Mouse (Mus musculus) forebrain, embryonic 12.5 days (tissue): ENCODE measurements at regions not wholly inside any gene's neighbourhood (a gene's known extent, or its start where the extent isn't known, plus 50 kb on each side); places are given as distances from the start of the nearest gene placed in this dataset.

Experiments used
- ATAC-seq: fragments of 200-750 bp; cut with Nextera tagmentation; 2 replicates; pipeline ENCODE4 v1.8.0; 2017; ENCODE audit warnings: moderate TSS enrichment; ENCODE audit not compliant: low FRiP score
- H3K27ac ChIP-seq: fragments of 300-500 bp; sonication (generic); 2 replicates; pipeline ENCODE4 v1.5.1; 2016; ENCODE audit warnings: mild to moderate bottlenecking
- H3K27me3 ChIP-seq: fragments of 300-500 bp; sonication (generic); 2 replicates; pipeline ENCODE4 v1.6.1; 2016; ENCODE audit warnings: mild to moderate bottlenecking
- H3K36me3 ChIP-seq: fragments of 300-500 bp; sonication (generic); replicated peaks from 2 replicates; pipeline ENCODE4 v1.6.1; 2016; ENCODE audit warnings: mild to moderate bottlenecking
- H3K4me1 ChIP-seq: fragments of 300-500 bp; sonication (generic); 2 replicates; pipeline ENCODE4 v1.6.1; 2016
- H3K4me2 ChIP-seq: fragments of 300-500 bp; sonication (generic); 2 replicates; pipeline ENCODE4 v1.6.1; 2016; ENCODE audit warnings: mild to moderate bottlenecking, moderate library complexity
- H3K4me3 ChIP-seq: fragments of 300-500 bp; sonication (generic); replicated peaks from 2 replicates; pipeline ENCODE4 v1.5.1; 2016; ENCODE audit warnings: mild to moderate bottlenecking
- H3K9ac ChIP-seq: fragments of 300-500 bp; sonication (generic); 2 replicates; pipeline ENCODE4 v1.6.1; 2016; ENCODE audit warnings: mild to moderate bottlenecking
- H3K9me3 ChIP-seq: fragments of 300-500 bp; sonication (generic); 2 replicates; pipeline ENCODE4 v1.6.1; 2016
- WGBS: fragments of 180-500 bp; shearing (Covaris S2); methylation state at CpG from one replicate; pipeline ENCODE4 v1.1.7; 2016; 5-methylcytosine and 5-hydroxymethylcytosine counted together

DNA sequence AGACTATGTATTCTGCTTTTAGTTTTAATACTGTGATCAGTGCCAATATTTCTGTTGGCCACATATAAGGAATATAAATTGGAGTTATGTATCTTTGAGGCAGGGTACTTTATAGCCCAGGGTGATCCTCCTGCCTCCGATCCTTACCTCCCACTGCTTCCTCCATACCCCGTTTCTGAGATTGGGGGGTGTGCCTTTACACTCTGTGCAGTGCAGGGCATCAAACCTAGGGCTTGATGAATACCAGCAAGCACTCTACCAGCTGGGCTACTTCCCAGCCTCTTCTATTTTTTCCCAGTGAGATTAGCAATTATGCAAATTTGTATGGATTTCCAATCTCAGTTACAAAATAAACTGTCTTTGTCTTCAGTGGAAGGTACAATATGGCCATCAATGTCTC is 97.3 kb upstream of the Tsc22d2 start:
- Histone ChIP-seq H3K4me2 (no peak overlapping the region), H3K4me3 (no peak overlapping the region), H3K4me1 (no peaks in the 10 kb centered on the region), H3K36me3 (no peaks in the 10 kb centered on the region), H3K9me3 (no peaks in the 10 kb centered on the region), H3K27ac (no peak overlapping the region), H3K9ac (no peak overlapping the region), H3K27me3 (no peaks in the 10 kb centered on the region)
- WGBS: 77% methylated on average over 2 of the region's 2 CpGs
- ATAC-seq: no peak

DNA sequence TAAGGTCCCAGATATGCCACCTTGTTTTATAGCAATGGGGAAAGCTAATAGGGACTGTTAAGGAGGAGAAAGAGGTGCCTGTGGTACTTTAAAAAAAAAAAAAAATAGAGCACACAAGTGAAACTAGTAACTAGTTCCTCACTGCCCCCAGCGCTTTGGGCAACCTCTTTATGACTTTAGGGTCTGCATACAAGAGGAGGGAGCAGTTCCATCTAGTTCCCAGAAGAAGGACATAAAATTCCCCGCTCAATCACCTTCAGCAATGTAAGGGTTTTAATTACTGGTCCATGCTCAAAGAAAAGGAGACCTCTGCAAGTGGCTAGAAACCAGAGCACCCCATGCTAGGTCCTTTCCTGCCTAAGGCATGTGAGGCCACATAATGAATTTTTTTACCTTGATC is 95.8 kb upstream of the Tsc22d2 start:
- H3K9ac ChIP-seq: no peak overlapping the region
- H3K36me3 ChIP-seq: no peaks in the 10 kb centered on the region
- H3K27ac ChIP-seq: no peak overlapping the region
- ATAC-seq: no peak
- no peaks in the 10 kb centered on the region for H3K4me1 ChIP-seq
- H3K27me3 ChIP-seq: no peaks in the 10 kb centered on the region
- no peak overlapping the region for H3K4me3 ChIP-seq
- no peak overlapping the region for H3K4me2 ChIP-seq
- WGBS: 80% methylated on average over 2 of the region's 2 CpGs
- H3K9me3 ChIP-seq: no peaks in the 10 kb centered on the region

DNA sequence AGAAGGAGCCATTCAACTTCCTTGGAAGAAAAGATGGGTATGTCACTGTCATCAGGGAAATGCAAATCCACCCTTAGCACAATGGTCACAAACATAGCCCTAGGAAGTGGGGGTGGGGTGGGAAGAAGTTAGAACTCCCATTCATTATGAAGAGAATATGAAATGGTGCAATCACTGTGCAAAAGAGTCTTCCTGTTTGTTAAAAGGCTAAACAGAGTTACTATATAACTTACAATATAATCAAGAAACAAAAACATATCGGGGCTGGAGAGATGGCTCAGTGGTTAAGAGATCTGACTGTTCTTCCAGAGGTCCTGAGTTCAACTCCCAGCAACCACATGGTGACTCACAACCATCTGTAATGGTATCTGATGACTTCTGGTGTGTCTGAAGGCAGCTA is 95.1 kb upstream of the Tsc22d2 start:
- no peaks in the 10 kb centered on the region for H3K4me1 ChIP-seq
- no peaks in the 10 kb centered on the region for H3K9me3 ChIP-seq
- WGBS: 82% methylated on average over 1 of the region's 1 CpGs
- H3K27ac ChIP-seq: no peak overlapping the region
- no peaks in the 10 kb centered on the region for H3K27me3 ChIP-seq
- no peak for ATAC-seq
- H3K4me2 ChIP-seq: no peak overlapping the region
- no peaks in the 10 kb centered on the region for H3K36me3 ChIP-seq
- no peak overlapping the region for H3K9ac ChIP-seq
- H3K4me3 ChIP-seq: no peak overlapping the region

DNA sequence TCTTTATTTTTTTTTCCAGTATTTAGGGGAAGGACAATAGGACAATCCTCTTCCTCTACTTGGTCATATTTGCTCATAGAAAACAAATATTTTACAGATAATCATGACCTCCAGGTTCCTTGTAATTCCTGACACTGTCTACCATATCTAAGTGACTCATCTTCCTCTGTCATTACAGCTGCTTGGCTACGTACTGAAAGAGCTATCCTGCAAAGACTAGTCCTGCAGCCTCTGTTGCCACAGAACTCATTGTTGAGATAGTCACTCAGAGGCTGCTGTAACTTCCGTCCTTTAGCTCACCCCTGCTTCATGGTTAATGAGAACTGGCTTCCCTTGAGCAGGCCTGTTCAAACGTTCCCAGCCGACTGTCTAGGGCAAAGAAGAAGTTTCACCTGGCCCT is 93.7 kb upstream of the Tsc22d2 start:
- 77% methylated on average over 4 of the region's 4 CpGs for WGBS
- no peaks in the 10 kb centered on the region for H3K4me1 ChIP-seq
- H3K27me3 ChIP-seq: no peaks in the 10 kb centered on the region
- no peaks in the 10 kb centered on the region for H3K36me3 ChIP-seq
- no peak overlapping the region for H3K4me2 ChIP-seq
- H3K9me3 ChIP-seq: no peaks in the 10 kb centered on the region
- no peak overlapping the region for H3K4me3 ChIP-seq
- no peak overlapping the region for H3K9ac ChIP-seq
- H3K27ac ChIP-seq: no peak overlapping the region
- no peak for ATAC-seq

DNA sequence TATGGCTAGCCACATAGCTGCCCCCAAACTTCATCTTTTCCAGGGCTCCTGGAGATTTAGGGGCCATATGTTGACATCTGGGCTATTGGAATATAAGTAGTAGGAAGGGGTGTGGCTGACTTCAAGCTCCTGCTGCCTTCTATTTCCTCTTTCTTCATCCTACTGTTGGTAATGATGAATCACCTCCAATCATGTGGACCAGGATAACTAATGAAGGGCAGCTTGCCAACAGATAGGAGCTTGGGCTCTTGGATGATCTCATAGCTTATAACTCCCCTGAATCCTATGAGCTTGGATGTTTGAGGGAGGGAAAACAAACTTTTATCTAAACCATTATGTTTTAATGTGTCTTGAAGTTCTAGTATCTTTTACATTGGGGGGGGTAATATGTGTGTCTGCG is 92.2 kb upstream of the Tsc22d2 start:
- H3K4me3 ChIP-seq: no peak overlapping the region
- ATAC-seq: no peak
- H3K9me3 ChIP-seq: no peaks in the 10 kb centered on the region
- no peak overlapping the region for H3K4me2 ChIP-seq
- H3K27me3 ChIP-seq: no peaks in the 10 kb centered on the region
- no peak overlapping the region for H3K27ac ChIP-seq
- H3K4me1 ChIP-seq: no peaks in the 10 kb centered on the region
- 100% methylated on average over 1 of the region's 1 CpGs for WGBS
- H3K9ac ChIP-seq: no peak overlapping the region
- no peaks in the 10 kb centered on the region for H3K36me3 ChIP-seq

DNA sequence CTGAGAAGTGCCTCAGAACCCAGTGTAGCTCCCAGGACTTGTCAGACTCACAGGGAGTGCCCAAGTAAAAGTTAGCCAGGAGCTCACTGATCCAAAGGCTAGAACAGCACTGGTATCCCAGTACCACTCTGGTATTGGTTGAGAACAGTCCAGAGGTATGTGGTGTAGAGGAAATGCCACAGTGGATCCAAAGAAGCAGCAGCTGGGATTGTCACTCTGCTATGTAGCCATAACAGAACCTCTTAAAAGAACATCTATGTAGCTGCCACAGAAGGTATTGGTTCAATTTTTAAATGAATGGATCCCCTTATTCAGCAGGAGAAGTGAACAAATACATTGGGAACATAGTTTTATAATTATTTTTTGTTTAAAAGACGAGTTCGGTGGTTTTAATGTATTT is 86.8 kb upstream of the Tsc22d2 start:
- Histone ChIP-seq H3K9me3 (no peaks in the 10 kb centered on the region), H3K9ac (no peak overlapping the region), H3K4me3 (no peak overlapping the region), H3K27me3 (no peaks in the 10 kb centered on the region), H3K4me1 (no peaks in the 10 kb centered on the region), H3K27ac (no peak overlapping the region), H3K36me3 (no peaks in the 10 kb centered on the region), H3K4me2 (no peak overlapping the region)
- WGBS: 90% methylated on average over 2 of the region's 2 CpGs
- ATAC-seq: no peak

DNA sequence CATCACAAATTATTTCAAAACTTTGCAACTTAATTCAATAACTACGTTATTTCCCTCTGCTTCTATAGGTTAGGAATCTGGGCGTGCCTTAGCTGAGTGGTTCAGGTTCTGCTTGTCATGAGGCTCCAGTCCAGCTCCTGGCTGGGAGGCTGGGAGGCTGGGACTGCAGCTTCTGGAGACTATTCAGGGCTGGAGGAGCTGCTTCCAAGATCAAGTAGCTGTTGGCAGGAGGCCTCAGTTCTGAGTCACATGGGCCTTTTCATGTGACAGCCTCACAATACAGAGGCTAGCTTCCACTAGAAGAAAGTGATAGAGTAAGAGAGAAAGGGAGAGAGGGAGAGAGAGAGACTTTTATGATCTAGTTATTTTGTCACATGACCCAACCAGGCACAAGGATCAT is 84.3 kb upstream of the Tsc22d2 start:
- H3K9me3 ChIP-seq: no peaks in the 10 kb centered on the region
- no peak overlapping the region for H3K27ac ChIP-seq
- ATAC-seq: no peak
- no peak overlapping the region for H3K4me2 ChIP-seq
- H3K4me1 ChIP-seq: peaks cover 10% of the 10 kb centered on the region
- H3K9ac ChIP-seq: no peak overlapping the region
- no peak overlapping the region for H3K4me3 ChIP-seq
- no peaks in the 10 kb centered on the region for H3K36me3 ChIP-seq
- H3K27me3 ChIP-seq: no peaks in the 10 kb centered on the region
- 84% methylated on average over 2 of the region's 2 CpGs for WGBS

DNA sequence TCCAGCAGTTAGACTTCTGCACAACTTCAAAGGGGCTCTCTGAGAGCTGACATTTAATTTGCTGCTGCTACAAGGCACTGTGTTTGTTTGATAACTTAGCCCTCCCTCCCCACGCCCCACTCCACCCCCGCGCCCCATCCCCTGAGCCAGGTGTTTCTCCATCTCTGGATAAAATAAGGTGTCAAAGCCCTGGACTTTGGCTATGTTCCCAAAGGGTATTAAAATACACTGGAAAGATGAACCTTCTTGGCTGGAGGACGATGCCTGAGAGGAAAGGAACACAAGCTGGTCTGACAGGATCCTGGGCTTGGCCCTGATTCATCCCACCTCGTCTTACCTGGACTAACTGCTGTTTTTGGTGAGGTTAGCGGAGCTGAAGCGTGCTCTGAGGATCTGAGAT is 80.5 kb upstream of the Tsc22d2 start:
- no peaks in the 10 kb centered on the region for H3K9me3 ChIP-seq
- H3K27ac ChIP-seq: no peak overlapping the region
- H3K4me1 ChIP-seq: peaks cover 26% of the 10 kb centered on the region
- ATAC-seq: no peak
- H3K36me3 ChIP-seq: no peaks in the 10 kb centered on the region
- H3K4me2 ChIP-seq: no peak overlapping the region
- H3K27me3 ChIP-seq: no peaks in the 10 kb centered on the region
- no peak overlapping the region for H3K4me3 ChIP-seq
- WGBS: 64% methylated on average over 7 of the region's 7 CpGs
- no peak overlapping the region for H3K9ac ChIP-seq

DNA sequence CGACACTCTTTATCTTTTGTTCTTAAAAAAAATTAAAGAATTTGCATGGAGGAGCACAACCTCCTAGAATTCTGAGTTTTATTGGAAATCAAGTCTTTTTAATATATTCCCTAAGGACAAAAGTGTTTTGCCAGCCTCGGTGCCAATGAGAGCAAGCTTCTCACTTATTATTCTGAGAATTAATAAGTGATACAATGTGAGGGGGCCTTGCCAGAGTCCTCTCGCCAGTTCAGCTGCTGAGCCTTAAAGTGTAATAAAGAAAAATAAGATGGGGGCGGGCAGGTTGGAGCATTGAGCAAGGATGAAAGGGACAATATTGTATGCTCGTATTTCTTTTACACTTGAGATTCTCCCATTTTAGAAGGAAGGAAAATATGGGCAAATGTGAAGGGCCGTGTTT is 79.2 kb upstream of the Tsc22d2 start:
- H3K4me1 ChIP-seq: peaks cover 26% of the 10 kb centered on the region
- 38% methylated on average over 6 of the region's 6 CpGs for WGBS
- peak; percentile 55 for ATAC-seq
- no peak overlapping the region for H3K27ac ChIP-seq
- H3K27me3 ChIP-seq: no peaks in the 10 kb centered on the region
- H3K4me3 ChIP-seq: no peak overlapping the region
- no peaks in the 10 kb centered on the region for H3K9me3 ChIP-seq
- H3K4me2 ChIP-seq: no peak overlapping the region
- no peaks in the 10 kb centered on the region for H3K36me3 ChIP-seq
- H3K9ac ChIP-seq: no peak overlapping the region

DNA sequence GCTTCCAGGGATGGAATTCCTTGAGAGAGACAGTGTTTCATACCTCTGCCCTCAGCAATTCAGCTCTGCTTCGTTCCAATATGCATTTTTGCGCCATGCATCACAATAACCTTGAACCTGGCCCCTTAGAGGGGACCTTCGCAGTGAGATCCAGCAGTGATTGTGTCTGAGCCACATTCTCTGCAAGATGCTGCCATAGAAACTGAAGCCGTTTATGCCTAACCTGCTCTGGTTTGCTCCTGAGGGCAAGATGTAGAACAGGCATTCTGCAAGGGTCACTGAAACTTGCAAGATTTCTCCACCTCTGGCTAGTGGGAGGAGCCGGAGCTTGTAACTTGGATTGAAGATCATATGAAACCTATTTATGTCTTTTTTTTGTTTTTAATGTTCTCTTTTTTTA is 78.4 kb upstream of the Tsc22d2 start:
- H3K9ac ChIP-seq: no peak overlapping the region
- no peaks in the 10 kb centered on the region for H3K36me3 ChIP-seq
- no peak overlapping the region for H3K4me2 ChIP-seq
- 0 out of 2 replicates have a peak overlapping the region, but pooled peaks have one; percentile 19 for H3K27ac ChIP-seq
- H3K9me3 ChIP-seq: no peaks in the 10 kb centered on the region
- 43% methylated on average over 5 of the region's 5 CpGs for WGBS
- no peaks in the 10 kb centered on the region for H3K27me3 ChIP-seq
- no peak; the same call in 1 of the 2 replicates for ATAC-seq
- no peak overlapping the region for H3K4me3 ChIP-seq
- H3K4me1 ChIP-seq: peaks cover 26% of the 10 kb centered on the region

DNA sequence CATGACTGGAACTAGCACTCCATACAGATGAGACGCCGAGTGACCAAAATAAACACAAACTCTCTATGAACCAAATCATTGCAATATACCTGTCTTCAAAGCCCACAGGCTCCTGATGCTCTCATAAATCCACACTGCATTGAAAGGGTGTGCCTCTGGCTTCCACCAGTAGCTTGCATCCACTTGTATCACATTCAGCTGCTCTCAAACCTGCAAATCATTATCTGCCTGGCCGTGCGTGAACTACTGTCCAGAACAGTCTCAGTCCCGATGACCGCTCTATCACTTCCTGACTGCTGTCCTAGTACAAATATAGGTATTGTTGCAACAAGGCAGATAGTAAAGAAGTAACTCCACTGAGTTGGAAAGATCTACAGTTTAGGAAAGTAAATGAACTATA is 77.9 kb upstream of the Tsc22d2 start:
- Histone ChIP-seq H3K4me1 (peaks cover 26% of the 10 kb centered on the region), H3K36me3 (no peaks in the 10 kb centered on the region), H3K27me3 (no peaks in the 10 kb centered on the region), H3K4me3 (no peak overlapping the region), H3K27ac (no peak overlapping the region), H3K4me2 (no peak overlapping the region), H3K9ac (no peak overlapping the region), H3K9me3 (no peaks in the 10 kb centered on the region)
- 81% methylated on average over 6 of the region's 6 CpGs for WGBS
- no peak for ATAC-seq

DNA sequence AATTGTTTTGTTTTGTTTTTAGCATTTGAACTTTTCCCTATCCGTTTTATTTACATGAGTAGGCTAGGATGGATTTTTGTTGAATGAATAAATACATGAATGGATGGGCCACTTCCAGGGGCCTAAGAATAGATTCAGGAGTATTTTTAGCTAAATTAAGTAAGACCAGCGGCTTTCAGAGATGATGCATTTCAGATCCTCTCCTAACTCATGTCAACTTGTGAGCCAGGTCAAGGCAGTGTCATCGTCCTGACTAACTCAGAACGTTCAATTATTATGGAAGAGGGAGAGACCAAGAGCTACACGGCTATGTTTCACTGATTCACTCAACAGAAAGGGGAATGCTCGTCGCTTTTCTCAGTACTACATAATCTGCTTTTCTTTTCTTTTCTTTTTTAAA is 75.5 kb upstream of the Tsc22d2 start:
- WGBS: 88% methylated on average over 7 of the region's 7 CpGs

DNA sequence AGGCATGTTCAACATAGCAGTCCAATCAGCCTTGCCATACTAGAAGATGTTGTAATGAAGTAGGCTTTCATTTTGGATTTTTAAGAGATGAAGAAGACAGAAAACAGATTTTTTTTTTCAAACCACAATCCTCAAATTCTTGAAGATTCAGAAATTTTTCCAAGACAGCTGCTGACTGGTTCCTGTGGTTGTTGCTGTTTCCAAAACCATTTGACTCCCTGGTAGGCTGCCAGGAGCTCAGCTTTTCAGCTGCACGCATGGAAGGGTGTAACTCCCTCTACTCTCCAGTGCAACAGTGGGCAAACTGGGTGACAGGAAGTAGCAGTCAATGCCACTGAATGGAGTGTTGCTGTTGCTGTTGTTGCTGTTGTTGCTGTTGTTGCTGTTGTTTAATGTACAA is 72.4 kb upstream of the Tsc22d2 start:
- H3K27me3 ChIP-seq: no peaks in the 10 kb centered on the region
- H3K36me3 ChIP-seq: no peaks in the 10 kb centered on the region
- H3K9ac ChIP-seq: no peak overlapping the region
- no peak overlapping the region for H3K27ac ChIP-seq
- H3K4me2 ChIP-seq: no peak overlapping the region
- H3K4me3 ChIP-seq: no peak overlapping the region
- WGBS: 79% methylated on average over 1 of the region's 1 CpGs
- H3K4me1 ChIP-seq: no peaks in the 10 kb centered on the region
- no peak for ATAC-seq
- no peaks in the 10 kb centered on the region for H3K9me3 ChIP-seq

More for the DNA sequence above, 75.5 kb upstream of the Tsc22d2 start:
- no peaks in the 10 kb centered on the region for H3K9me3 ChIP-seq
- H3K9ac ChIP-seq: no peak overlapping the region
- H3K4me3 ChIP-seq: no peak overlapping the region
- no peaks in the 10 kb centered on the region for H3K27me3 ChIP-seq
- H3K36me3 ChIP-seq: no peaks in the 10 kb centered on the region
- no peak for ATAC-seq
- peaks cover 23% of the 10 kb centered on the region for H3K4me1 ChIP-seq
- H3K27ac ChIP-seq: no peak overlapping the region
- no peak overlapping the region for H3K4me2 ChIP-seq

DNA sequence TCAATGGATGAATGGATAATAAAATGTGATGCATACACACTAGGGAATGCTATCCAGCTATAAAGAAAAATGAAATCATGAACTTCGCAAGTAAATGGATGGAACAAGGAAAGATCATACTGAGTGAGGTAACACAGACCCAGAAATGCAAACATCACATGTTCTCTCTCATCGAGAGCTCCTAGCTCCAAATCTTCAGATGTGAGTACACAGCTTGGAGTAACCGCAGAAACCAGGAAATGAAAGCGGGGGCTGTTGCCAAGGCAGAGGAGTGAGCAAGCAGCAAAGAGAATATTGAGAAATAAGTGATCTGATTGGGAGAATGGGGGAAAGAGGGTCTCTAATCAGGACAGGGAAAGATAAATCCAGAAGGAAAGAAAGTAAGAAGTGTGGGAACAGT is 52.0 kb upstream of the Tsc22d2 start:
- Histone ChIP-seq H3K9me3 (no peaks in the 10 kb centered on the region), H3K27me3 (no peaks in the 10 kb centered on the region), H3K9ac (no peak overlapping the region), H3K4me1 (no peaks in the 10 kb centered on the region), H3K36me3 (no peaks in the 10 kb centered on the region), H3K4me2 (no peak overlapping the region), H3K27ac (no peak overlapping the region), H3K4me3 (no peak overlapping the region)
- WGBS: 87% methylated on average over 4 of the region's 4 CpGs
- no peak for ATAC-seq
